Mouse (Mus musculus) heart, embryonic 16.5 days (tissue): Measurements from ENCODE around the gene Heatr5b. TPM values are rescaled to one million over a fixed set of nuclear protein-coding genes. Genes with fewer than 3 reads are reported as not detected.

Source experiments
- ATAC-seq: fragments of 200-750 bp; cut with Nextera tagmentation; replicated peaks from 2 replicates; pipeline ENCODE4 v1.8.0; 2017; ENCODE audit warnings: moderate number of reproducible peaks; ENCODE audit not compliant: insufficient read depth, low FRiP score; ENCODE audit errors: extremely low read depth
- H3K27ac ChIP-seq: fragments of 300-500 bp; sonication (generic); 2 replicates; pipeline ENCODE4 v1.5.1; 2014; ENCODE audit warnings: mild to moderate bottlenecking, low read length, control low read depth, moderate library complexity
- H3K27me3 ChIP-seq: fragments of 300-500 bp; sonication (generic); 2 replicates; pipeline ENCODE4 v1.6.1; 2014; ENCODE audit warnings: low read length, mixed read lengths; ENCODE audit not compliant: control insufficient read depth, insufficient read depth
- H3K36me3 ChIP-seq: fragments of 300-500 bp; sonication (generic); 2 replicates; pipeline ENCODE4 v1.6.1; 2014; ENCODE audit not compliant: control insufficient read depth, insufficient read depth
- H3K4me1 ChIP-seq: fragments of 300-500 bp; sonication (generic); 2 replicates; pipeline ENCODE4 v1.6.1; 2014; ENCODE audit warnings: low read length, mixed read lengths; ENCODE audit not compliant: control insufficient read depth, insufficient read depth
- H3K4me2 ChIP-seq: fragments of 300-500 bp; sonication (generic); 2 replicates; pipeline ENCODE4 v1.6.1; 2014; ENCODE audit warnings: low read depth, mild to moderate bottlenecking, control low read depth, low read length
- H3K4me3 ChIP-seq: fragments of 300-500 bp; sonication (generic); 2 replicates; pipeline ENCODE4 v1.5.1; 2014; ENCODE audit warnings: mild to moderate bottlenecking, control low read depth, low read length
- H3K9ac ChIP-seq: fragments of 300-500 bp; sonication (generic); 2 replicates; pipeline ENCODE4 v1.6.1; 2014; ENCODE audit warnings: low read length, control low read depth
- H3K9me3 ChIP-seq: fragments of 300-500 bp; sonication (generic); replicated peaks from 2 replicates; pipeline ENCODE4 v1.6.1; 2016; ENCODE audit warnings: low read length; ENCODE audit not compliant: control insufficient read depth
- WGBS: fragments of 180-500 bp; shearing (Covaris S2); extraction: QIAGEN DNeasy Blood & Tissue Kit; methylation state at CpG from one replicate; pipeline ENCODE4 v1.1.7; 2014; 5-methylcytosine and 5-hydroxymethylcytosine counted together
- polyA plus RNA-seq: library from polyadenylated mRNA; unstranded; fragments of >200 nt; fragmentation: Nextera tagmentation; extraction: Ambion mirVana; gene quantifications from 2 replicates; pipeline ENCODE4 v1.2.1, GENCODE M21; 2015

Heatr5b gene
- polyA plus RNA-seq, 1 experiment from 2014 or later, result 24.7 TPM

- no peak overlapping the region for H3K4me3 ChIP-seq
- WGBS, result 73% methylated on average over 14 of the region's 14 CpGs
- H3K9me3 ChIP-seq, result no peaks in the 10 kb centered on the region
- H3K27me3 ChIP-seq, result no peaks in the 10 kb centered on the region
- no peak for ATAC-seq
- H3K4me1 ChIP-seq, result peaks cover 38% of the 10 kb centered on the region
- H3K36me3 ChIP-seq, result 0 out of 2 replicates have a peak, but pooled peaks cover 4% of the 10 kb centered on the region
- H3K27ac ChIP-seq, result 0 out of 2 replicates have a peak overlapping the region, but pooled peaks have one; percentile 40
- H3K4me2 ChIP-seq, result no peak overlapping the region
- no peak overlapping the region for H3K9ac ChIP-seq
These were observed 108.3 kb downstream of the Heatr5b start for GRCm38 (mm10) chr17:78726746-78727449.

GRCm38 (mm10) chr17:78724461-78725055 lies 110.6 kb downstream of the Heatr5b start:
- ATAC-seq, result peak; percentile 75
- no peaks in the 10 kb centered on the region for H3K27me3 ChIP-seq
- H3K9ac ChIP-seq, result no peak overlapping the region
- H3K4me1 ChIP-seq, result peaks cover 31% of the 10 kb centered on the region
- peak overlapping the region; percentile 23; the same call in 1 of the 2 replicates for H3K4me2 ChIP-seq
- peak overlapping the region; percentile 84 for H3K27ac ChIP-seq
- 28% methylated on average over 6 of the region's 6 CpGs for WGBS
- no peaks in the 10 kb centered on the region for H3K9me3 ChIP-seq
- no peak overlapping the region for H3K4me3 ChIP-seq
- H3K36me3 ChIP-seq, result 0 out of 2 replicates have a peak, but pooled peaks cover 2% of the 10 kb centered on the region

GRCm38 (mm10) chr17:78721690-78722089 lies 113.5 kb downstream of the Heatr5b start:
- Histone ChIP-seq H3K36me3 (peaks cover 14% of the 10 kb centered on the region), H3K9ac (no peak overlapping the region), H3K27me3 (no peaks in the 10 kb centered on the region), H3K4me2 (no peak overlapping the region), H3K4me3 (no peak overlapping the region), H3K4me1 (peaks cover 20% of the 10 kb centered on the region), H3K9me3 (peaks cover 3% of the 10 kb centered on the region), H3K27ac (no peak overlapping the region)
- 74% methylated on average over 7 of the region's 7 CpGs for WGBS
- no peak for ATAC-seq

GRCm38 (mm10) chr17:78719086-78719485 lies 116.1 kb downstream of the Heatr5b start:
- Histone ChIP-seq H3K27me3 (no peaks in the 10 kb centered on the region), H3K4me2 (no peak overlapping the region), H3K9me3 (peaks cover 3% of the 10 kb centered on the region), H3K9ac (no peak overlapping the region), H3K36me3 (peaks cover 12% of the 10 kb centered on the region), H3K4me3 (no peak overlapping the region), H3K4me1 (peaks cover 16% of the 10 kb centered on the region), H3K27ac (no peak overlapping the region)
- WGBS, result 89% methylated on average over 13 of the region's 13 CpGs
- no peak for ATAC-seq

GRCm38 (mm10) chr17:78710258-78710657 lies 124.9 kb downstream of the Heatr5b start:
- Histone ChIP-seq H3K4me3 (no peak overlapping the region), H3K27me3 (no peaks in the 10 kb centered on the region), H3K9me3 (no peaks in the 10 kb centered on the region; the same call in 1 of the 2 replicates), H3K27ac (no peak overlapping the region), H3K4me1 (peaks cover 9% of the 10 kb centered on the region; the same call in 1 of the 2 replicates), H3K36me3 (peaks cover 11% of the 10 kb centered on the region), H3K4me2 (no peak overlapping the region), H3K9ac (no peak overlapping the region)
- 56% methylated on average over 2 of the region's 2 CpGs for WGBS
- no peak for ATAC-seq

- WGBS, result 79% methylated on average over 7 of the region's 7 CpGs
- H3K36me3 ChIP-seq, result peaks cover 11% of the 10 kb centered on the region
- H3K27me3 ChIP-seq, result no peaks in the 10 kb centered on the region
- no peaks in the 10 kb centered on the region; the same call in 1 of the 2 replicates for H3K9me3 ChIP-seq
- H3K4me2 ChIP-seq, result no peak overlapping the region
- no peak for ATAC-seq
- no peak overlapping the region for H3K27ac ChIP-seq
- peaks cover 6% of the 10 kb centered on the region; the same call in 1 of the 2 replicates for H3K4me1 ChIP-seq
- H3K9ac ChIP-seq, result no peak overlapping the region
- no peak overlapping the region for H3K4me3 ChIP-seq
These were observed 126.7 kb downstream of the Heatr5b start for GRCm38 (mm10) chr17:78708422-78708821.

GRCm38 (mm10) chr17:78702988-78703387 lies 132.2 kb downstream of the Heatr5b start:
- Histone ChIP-seq H3K4me3 (no peak overlapping the region), H3K36me3 (peaks cover 15% of the 10 kb centered on the region), H3K27me3 (no peaks in the 10 kb centered on the region), H3K27ac (no peak overlapping the region), H3K4me2 (no peak overlapping the region), H3K9me3 (no peaks in the 10 kb centered on the region; the same call in 1 of the 2 replicates), H3K4me1 (peaks cover 2% of the 10 kb centered on the region; the same call in 1 of the 2 replicates), H3K9ac (no peak overlapping the region)
- no peak for ATAC-seq
- WGBS, result 79% methylated on average over 7 of the region's 7 CpGs
